Mouse (Mus musculus): ENCODE data around the gene Rbms2.
"Not testable (repeated sequence)": the region's sequence is repeated elsewhere in the genome, so short reads cannot be mapped to it uniquely, and the experiment has no call there.

Rbms2 gene

DNA sequence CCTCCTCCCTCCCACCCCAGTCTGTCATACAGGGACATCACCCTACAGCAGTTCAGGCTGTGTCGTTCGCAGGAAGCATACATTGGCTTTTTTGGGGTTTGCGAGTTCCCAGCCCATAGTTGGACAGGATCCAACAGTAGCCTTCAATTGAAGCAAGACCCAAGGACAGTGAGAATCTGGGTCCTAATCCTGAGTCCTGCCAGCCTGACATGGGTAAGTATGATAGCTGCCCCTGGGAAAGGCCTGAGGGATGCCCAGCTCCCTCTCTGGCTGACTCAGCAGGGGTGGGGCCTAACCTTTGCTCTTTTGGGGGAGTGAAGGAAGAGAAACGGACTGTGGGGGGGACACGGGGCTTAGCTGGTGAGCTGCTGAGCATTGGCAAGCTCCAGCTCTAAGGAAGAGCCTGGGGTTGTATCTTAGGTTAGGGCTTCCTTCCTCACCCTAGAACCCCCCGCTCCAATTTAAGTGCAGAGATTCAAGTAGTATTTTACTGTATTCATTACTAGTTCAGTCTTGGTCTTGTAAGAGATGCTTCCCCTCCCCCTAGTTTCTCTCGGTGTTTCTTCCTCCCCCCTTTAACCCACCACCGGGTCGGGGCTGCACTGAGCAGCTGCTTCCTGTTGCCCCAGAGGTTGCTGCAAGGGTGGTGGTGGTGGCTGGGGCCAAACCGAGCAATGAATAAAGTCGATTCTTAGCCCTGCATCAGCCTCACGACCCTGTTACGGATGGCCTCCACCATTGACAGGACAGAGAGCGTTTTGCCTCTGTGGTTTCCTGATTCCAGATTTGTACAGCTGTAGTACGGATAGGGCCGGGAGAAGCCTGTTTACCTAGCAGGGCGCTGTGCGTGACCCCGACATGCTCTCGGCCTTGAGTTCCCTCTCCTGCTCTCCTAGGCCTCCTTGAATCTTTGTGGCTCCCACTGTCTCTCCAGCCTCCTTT, 88.3 kb downstream of the Rbms2 start, which contains the start of gene Baz2a:
Baz2a (plus strand) TSS at position 14 of the 942 bp plus-strand sequence.
- peak; percentile 84 for DNase-seq (ENCODE audit: low read depth)

DNA sequence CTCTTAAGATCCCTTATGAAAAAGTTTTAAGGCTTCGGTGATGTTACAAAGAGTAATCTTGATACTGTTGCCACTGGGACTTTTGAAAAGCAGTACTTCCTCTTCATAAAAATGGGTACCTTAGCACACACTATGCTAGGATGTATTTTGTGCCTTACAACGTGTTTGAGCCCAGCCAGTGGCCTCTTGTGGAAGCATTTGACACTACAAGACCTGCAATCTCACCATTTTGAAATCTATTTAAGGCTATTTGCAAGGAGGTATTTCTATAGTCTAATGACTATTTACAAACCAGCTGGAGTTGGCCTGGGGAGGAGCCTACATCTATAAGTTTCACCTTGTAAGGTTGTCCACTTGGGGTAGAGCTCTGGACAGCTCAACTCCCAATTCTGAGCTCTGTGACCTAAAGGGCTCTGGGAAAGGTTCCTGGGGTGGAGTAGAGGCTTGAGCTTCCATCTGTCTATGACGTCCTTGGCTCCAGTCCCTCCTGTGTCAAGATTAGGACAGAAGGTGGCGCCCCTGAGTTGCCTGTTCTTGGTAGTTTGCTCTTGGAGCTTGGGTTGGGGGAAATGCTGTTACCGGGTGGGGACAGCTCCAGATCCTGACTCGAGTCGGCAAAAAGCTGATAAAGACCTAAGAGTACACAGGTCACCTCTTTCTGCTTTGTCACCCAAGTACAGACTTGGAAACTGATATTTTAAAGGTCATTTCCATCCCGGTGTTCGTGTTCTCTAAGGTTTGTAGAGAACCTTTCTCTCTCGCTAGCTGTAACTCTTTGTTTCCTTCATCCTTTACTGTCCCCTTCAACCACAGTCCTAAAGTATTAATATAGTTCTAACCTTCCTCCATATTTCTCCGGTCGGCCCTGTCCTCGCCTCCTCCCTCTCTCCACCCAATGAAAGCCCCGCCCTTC, 89.2 kb downstream of the Rbms2 start:
- DNase-seq (ENCODE audit: low read depth) = peak; percentile 96

DNA sequence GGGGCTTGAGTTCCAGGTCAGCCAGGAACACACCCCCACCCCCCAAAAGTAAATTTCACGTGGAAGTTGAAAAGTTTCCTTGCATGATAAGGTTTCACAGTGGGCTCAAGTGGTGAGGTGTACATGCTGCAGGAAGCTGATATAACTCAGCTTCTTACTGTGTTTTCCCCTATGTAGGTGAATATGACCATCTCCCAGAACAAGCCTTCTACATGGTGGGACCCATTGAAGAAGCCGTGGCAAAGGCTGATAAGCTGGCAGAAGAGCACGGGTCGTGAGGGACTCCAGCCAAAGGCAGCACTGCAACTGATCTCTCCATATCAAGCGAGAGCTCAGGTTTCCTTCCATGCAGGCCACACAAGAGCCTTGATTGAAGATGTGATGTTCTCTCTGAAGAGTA, 90.3 kb downstream of the Rbms2 start:
- DNase-seq (ENCODE audit: low read depth) = no peak

- DNase-seq (ENCODE audit: low read depth) = no peak
These were observed 91.9 kb downstream of the Rbms2 start for GRCm38 (mm10) chr10:128088181-128088580.

DNA sequence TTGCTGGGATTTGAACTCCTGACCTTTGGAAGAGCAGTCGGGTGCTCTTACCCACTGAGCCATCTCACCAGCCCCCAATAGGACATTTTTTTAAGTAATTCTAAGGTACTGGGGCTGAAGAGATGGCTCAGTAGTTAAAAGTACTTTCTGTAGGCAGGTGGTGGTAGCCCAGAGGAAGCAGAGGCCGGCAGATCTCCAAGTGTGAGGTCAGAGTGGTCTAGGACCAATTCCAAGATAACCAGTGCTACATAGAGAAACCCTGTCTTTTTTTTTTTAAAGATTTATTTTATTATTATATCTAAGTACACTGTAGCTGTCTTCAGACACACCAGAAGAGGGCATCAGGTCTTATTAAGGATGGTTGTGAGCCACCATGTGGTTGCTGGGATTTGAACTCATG, 92.9 kb downstream of the Rbms2 start:
- DNase-seq (ENCODE audit: low read depth) = not testable (repeated sequence)

- peak; percentile 70 for DNase-seq (ENCODE audit: low read depth)
These were observed 93.7 kb downstream of the Rbms2 start for GRCm38 (mm10) chr10:128086391-128086790.

DNA sequence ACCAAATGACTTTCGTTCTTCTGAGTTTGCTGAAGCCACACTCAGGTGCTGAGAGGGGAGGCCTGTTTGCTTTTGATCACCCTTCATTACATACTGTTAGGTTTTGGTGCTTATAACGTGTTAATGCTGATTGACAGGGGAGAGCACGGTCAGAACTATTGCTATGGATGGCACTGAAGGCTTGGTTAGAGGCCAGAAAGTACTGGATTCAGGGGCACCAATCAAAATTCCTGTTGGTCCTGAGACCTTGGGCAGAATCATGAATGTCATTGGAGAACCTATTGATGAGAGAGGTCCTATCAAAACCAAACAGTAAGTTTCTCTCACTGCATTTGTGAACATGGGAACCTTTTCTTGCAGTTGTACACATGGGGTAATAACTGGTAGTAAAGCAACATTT, 95.9 kb downstream of the Rbms2 start:
- no peak for DNase-seq (ENCODE audit: low read depth)

DNA sequence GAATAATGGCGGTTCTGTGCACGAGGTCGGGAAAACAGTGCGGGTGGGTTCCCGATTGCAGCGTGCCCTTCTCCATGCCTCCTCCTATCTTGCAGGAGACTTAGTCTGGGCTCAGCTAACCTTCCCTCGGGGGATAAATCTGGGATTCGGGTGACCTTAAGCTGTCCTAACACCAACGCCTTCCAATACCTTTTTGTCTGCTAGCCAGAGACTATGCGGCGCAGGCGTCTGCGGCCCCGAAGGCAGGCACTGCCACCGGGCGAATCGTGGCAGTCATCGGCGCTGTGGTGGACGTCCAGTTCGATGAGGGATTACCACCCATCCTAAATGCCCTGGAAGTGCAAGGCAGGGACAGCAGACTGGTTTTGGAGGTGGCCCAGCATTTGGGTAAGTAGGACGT, 96.4 kb downstream of the Rbms2 start:
- peak; percentile 35 for DNase-seq (ENCODE audit: low read depth)

DNA sequence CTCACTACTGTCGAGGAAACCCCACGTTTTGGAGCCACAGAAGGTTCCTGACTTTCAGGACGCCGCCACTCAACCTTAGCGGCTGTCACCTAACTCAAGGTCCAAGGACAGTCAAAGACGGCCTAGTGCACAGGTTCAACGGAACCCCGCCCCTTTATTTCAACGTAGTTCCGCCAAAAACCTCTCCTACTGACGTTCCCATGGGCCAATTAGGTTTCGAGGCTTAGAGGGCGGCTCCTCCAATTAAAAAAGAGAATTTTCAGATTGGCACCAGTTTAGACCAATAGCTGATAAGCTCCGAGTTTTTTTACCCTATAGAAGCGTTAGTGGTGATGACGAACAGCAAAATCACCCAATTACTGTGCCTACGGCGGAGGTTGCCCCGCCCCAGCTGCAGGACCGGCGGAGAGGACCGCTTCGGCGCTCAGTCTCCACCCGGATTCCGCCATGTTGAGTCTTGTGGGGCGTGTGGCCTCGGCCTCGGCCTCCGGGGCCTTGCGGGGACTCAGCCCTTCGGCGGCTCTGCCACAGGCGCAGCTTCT, 97.1 kb downstream of the Rbms2 start, which contains the start of gene Atp5b:
Atp5b (plus strand) TSS at position 394 of the 542 bp plus-strand sequence.
- peak; percentile 99 for DNase-seq (ENCODE audit: low read depth)

GRCm38 (mm10) chr10:128082477-128082808, 97.7 kb downstream of the Rbms2 start:
- DNase-seq (ENCODE audit: low read depth) = no peak

DNA sequence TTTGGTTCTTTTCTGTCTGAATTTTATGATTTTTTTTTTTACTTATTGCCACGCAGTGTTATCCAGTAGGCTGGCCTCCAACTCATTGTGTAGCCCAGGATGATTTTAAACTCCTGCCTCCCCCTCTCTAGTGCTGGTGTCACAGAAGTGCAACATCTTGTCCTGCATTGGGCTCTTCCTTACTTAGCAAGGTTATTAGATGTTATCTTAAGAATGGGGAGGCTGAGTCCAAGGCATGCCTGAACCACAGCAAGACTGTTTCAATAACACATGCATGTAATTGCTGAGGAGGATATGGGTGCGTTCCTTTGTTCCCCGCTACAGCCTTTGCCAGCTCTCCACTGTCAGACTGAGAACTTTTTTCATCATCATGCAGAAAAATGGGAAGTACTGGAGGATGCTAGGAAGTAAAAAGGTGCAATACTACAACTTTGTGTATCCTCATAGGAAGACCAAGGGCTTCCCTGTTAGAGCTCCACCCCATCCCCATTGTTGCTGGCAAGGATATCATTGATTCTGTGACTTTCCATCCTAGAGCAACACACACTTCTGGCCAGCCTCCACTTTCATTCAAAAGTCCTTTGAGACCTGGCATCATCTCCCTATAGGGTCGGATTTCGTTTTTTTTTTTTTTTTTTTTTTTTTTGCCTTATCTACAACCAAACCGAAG, 98.2 kb downstream of the Rbms2 start:
- no peak for DNase-seq (ENCODE audit: low read depth)

Measured in naive thymus-derived CD4-positive, alpha-beta T cell, adult 2 months (primary cell).